ENCODE assay signal across 28 mouse cellular contexts in the genomic region with DNA sequence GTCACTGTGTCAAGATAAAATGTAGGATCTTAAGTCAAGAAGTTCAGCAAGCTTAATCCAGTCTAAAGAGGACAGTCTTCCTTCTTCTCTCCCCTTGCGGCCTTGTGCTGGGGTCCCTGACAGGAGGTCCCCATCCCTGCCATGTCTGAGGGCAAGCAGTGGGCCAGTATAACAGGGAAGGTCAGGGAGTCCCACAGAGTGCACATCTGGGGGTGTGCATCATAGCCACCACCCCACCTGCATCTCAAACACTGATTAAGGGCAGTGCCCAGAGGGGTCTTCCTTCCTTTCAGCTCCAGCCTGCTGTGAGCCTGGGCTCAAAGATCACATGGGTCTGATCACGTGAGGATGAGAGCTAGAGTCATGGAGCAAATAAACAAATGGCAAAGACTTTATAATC. TPM values are rescaled to one million over a fixed set of nuclear protein-coding genes. Genes with fewer than 3 reads are reported as not detected.
A peak's percentile ranks its signal among the peaks of the same experiment; 100 is the strongest.
DNase-seq lines count a peak whose midpoint lies in the region; TF ChIP-seq lines count a peak whose summit lies in the region.
"Had no signal": no experiment of that assay in that cellular context is flagged by ENCODE, and none has a peak within 500 bp of the region (broad histone marks: within the 10 kb centered on the region; RNA-seq: fewer than 3 reads in every experiment).

No protein-coding gene starts in this region.

- H3K27ac ChIP-seq in ES-E14 (ENCODE audit: insufficient read depth, low read depth, low read length, poor library complexity, severe bottlenecking): 0 out of 2 replicates have a peak overlapping the region, but pooled peaks have one; percentile 40
- H3K27ac ChIP-seq: embryonic facial prominence, embryonic 13.5 days; embryonic facial prominence, embryonic 15.5 days; forebrain, embryonic 10.5 days; forebrain, embryonic 12.5 days had no signal

- H3K79me2 ChIP-seq in C2C12 (ENCODE audit: control insufficient read depth, insufficient read depth): no peaks in the 10 kb centered on the region

- peaks cover 4% of the 10 kb centered on the region for H3K27me3 ChIP-seq in C2C12 (ENCODE audit: control insufficient read depth, insufficient read depth, insufficient read length)
- H3K27me3 ChIP-seq: CH12.LX; embryonic facial prominence, embryonic 13.5 days; embryonic facial prominence, embryonic 15.5 days had no signal

- H3ac ChIP-seq in C2C12 (ENCODE audit: control insufficient read depth, insufficient read length, low read depth): no peak overlapping the region

- H3K4me3 ChIP-seq in C2C12 (ENCODE audit: insufficient read depth, poor library complexity, severe bottlenecking): no peak overlapping the region
- no peak overlapping the region for H3K4me3 ChIP-seq in ES-E14 (ENCODE audit: insufficient read depth in 1 of 2, low read depth in 1 of 2, low read length in 2 of 2, poor library complexity in 1 of 2, severe bottlenecking in 1 of 2)
- H3K4me3 ChIP-seq: embryonic facial prominence, embryonic 13.5 days; embryonic facial prominence, embryonic 15.5 days; erythroblast, embryonic 14.5 days; forebrain, embryonic 10.5 days; forebrain, embryonic 12.5 days had no signal

- peak; percentile 7 to 51 for DNase-seq in spleen, postnatal 4 days (ENCODE audit: low spot score in 2 of 2)
- DNase-seq in spleen, postnatal 36 days (ENCODE audit: low spot score in 2 of 2): no peak
- no peak for DNase-seq in ES-E14 (ENCODE audit: low read depth, low spot score)
- DNase-seq in gastrocnemius, postnatal 10 days: no peak
- DNase-seq: adrenal gland, adult 2 months; adrenal gland, postnatal 10 days; adrenal gland, postnatal 25 days; cerebellum, adult 11 months; cerebellum, adult 18-20 months; cerebellum, adult 8-10 months; cerebellum, adult 9-11 months; cerebellum, postnatal 14 days; cerebellum, postnatal 36 days; embryo, embryonic 11 days had no signal

- H3K9me3 ChIP-seq in ES-E14 (ENCODE audit: control insufficient read depth, insufficient read depth, low read depth, low read length): no peaks in the 10 kb centered on the region
- H3K9me3 ChIP-seq: embryonic facial prominence, embryonic 13.5 days; embryonic facial prominence, embryonic 15.5 days; forebrain, embryonic 10.5 days; forebrain, embryonic 12.5 days had no signal

- peaks cover 0 to 2% of the 10 kb centered on the region in 2 experiments; a peak in 1 of 4 replicates for H3K4me1 ChIP-seq in ES-E14 (ENCODE audit: control insufficient read depth in 2 of 2, insufficient read depth in 2 of 2, low read length in 2 of 2, poor library complexity in 1 of 2)
- H3K4me1 ChIP-seq: embryonic facial prominence, embryonic 13.5 days; embryonic facial prominence, embryonic 15.5 days; forebrain, embryonic 10.5 days; forebrain, embryonic 12.5 days had no signal

- H3K36me3 ChIP-seq in C2C12 (ENCODE audit: control insufficient read depth, insufficient read depth): no peaks in the 10 kb centered on the region
- H3K36me3 ChIP-seq in ES-E14 (ENCODE audit: control insufficient read depth, insufficient read depth, low read length, poor library complexity, severe bottlenecking): no peaks in the 10 kb centered on the region
- H3K36me3 ChIP-seq: embryonic facial prominence, embryonic 13.5 days; embryonic facial prominence, embryonic 15.5 days; forebrain, embryonic 10.5 days; forebrain, embryonic 12.5 days had no signal

- in situ Hi-C loops in ES-E14 (cut with MboI; ENCODE audit: low sequenced_read_pairs in 2 of 2, unreplicated experiment in 2 of 2): no loop called here

- H3K79me3 ChIP-seq in C2C12 (ENCODE audit: low read depth): no peaks in the 10 kb centered on the region

- TF ChIP-seq CTCF in C2C12 (IDR thresholded peaks at IDR 0.05; ENCODE audit: control insufficient read depth, insufficient read depth, insufficient read length): no peak

- no peak overlapping the region for H3K9ac ChIP-seq in ES-E14 (ENCODE audit: insufficient read depth, low read depth, low read length, poor library complexity, severe bottlenecking)
- H3K9ac ChIP-seq: embryonic facial prominence, embryonic 13.5 days; embryonic facial prominence, embryonic 15.5 days; forebrain, embryonic 12.5 days had no signal

TF ChIP-seq in C2C12, 6 proteins besides CTCF, POLR2A, EP300 and RAD21:
- TF ChIP-seq CEBPB (IDR thresholded peaks at IDR 0.05; ENCODE audit: low read depth) (no peak), USF1 (IDR thresholded peaks at IDR 0.05; ENCODE audit: low read depth) (peak; percentile 5), MYOD1 (IDR thresholded peaks at IDR 0.05; ENCODE audit: control insufficient read depth, insufficient read length, low read depth) (no peak), MYOG (IDR thresholded peaks at IDR 0.05; ENCODE audit: control insufficient read depth, extremely low read depth, insufficient read length) (no peak)
TF ChIP-seq in C2C12: peak in this region for 1.

TF ChIP-seq in ES-E14, 5 proteins besides CTCF, POLR2A, EP300 and RAD21:
- TF ChIP-seq ZC3H11A (IDR thresholded peaks at IDR 0.05; ENCODE audit: borderline replicate concordance, low read depth, low read length) (no peak), CHD2 (IDR thresholded peaks at IDR 0.05; ENCODE audit: low read depth, low read length) (no peak), ZNF384 (IDR thresholded peaks at IDR 0.05; ENCODE audit: low read depth, low read length) (no peak), HCFC1 (IDR thresholded peaks at IDR 0.05; ENCODE audit: borderline replicate concordance, insufficient read depth, low read length) (no peak), MAFK (IDR thresholded peaks at IDR 0.05; ENCODE audit: insufficient read depth, low read depth, low read length) (no peak)

RNA-seq across cellular contexts. Expression of gene Prnd, which starts 11.0 kb away (rescaled TPM):
- polyA plus RNA-seq in C2C12 (2012; fragmentation: generic; extraction: Trizol): 0.04 TPM
- total RNA-seq in ES-E14 (2012; rRNA removed): 0.98 and 1.5 TPM in 2 replicates
- 10 to 100 TPM; 32.9 to 48.1 TPM for total RNA-seq in gastrocnemius, postnatal 10 days (2021)
- total RNA-seq: adrenal gland, adult 2 months; adrenal gland, postnatal 25 days; common myeloid progenitor, adult 5-6 weeks; MEL had no signal
- polyA plus RNA-seq: erythroblast, embryonic 14.5 days had no signal

RNA-seq across cellular contexts. Expression of gene Prn, which starts 51.9 kb away (rescaled TPM):
- not detected for polyA plus RNA-seq in C2C12 (2012; fragmentation: generic; extraction: Trizol)
- not detected in 2 replicates for total RNA-seq in ES-E14 (2012; rRNA removed)
- total RNA-seq in gastrocnemius, postnatal 10 days (2021): not detected
- total RNA-seq: adrenal gland, adult 2 months; adrenal gland, postnatal 10 days; adrenal gland, postnatal 4 days; CH12.LX; common myeloid progenitor, adult 5-6 weeks; MEL had no signal
- polyA plus RNA-seq: adrenal gland, adult 2 months; brain, embryonic 14.5 days; CD4-positive, CD25-positive, alpha-beta regulatory T cell, adult 4 months; embryonic facial prominence, embryonic 11.5 days; embryonic facial prominence, embryonic 15.5 days; erythroblast, embryonic 14.5 days; forebrain, embryonic 10.5 days; forebrain, embryonic 12.5 days; forebrain, embryonic 16.5 days had no signal

RNA-seq across cellular contexts. Expression of gene Prnp, which starts 51.9 kb away (rescaled TPM):
- polyA plus RNA-seq in C2C12 (2012; fragmentation: generic; extraction: Trizol): 50.1 TPM
- 30.8 and 33.7 TPM in 2 replicates for total RNA-seq in ES-E14 (2012; rRNA removed)
- total RNA-seq in gastrocnemius, postnatal 10 days (2021): 10 to 100 TPM; 80.3 to 88.6 TPM

Comparison
In these comparisons a context has a peak if more than half of its experiments do, and no peak if none do; other contexts are left out.
1. DNase-seq: peak in spleen, postnatal 4 days (2 of 2); none in spleen, postnatal 36 days (0 of 2), ES-E14 (single experiment) and gastrocnemius, postnatal 10 days (single experiment).
2. RNA of gene Prnd, which starts 11.0 kb away (total RNA-seq): 32.9 to 48.1 TPM in gastrocnemius, postnatal 10 days; 0.98 to 1.5 TPM in ES-E14; every median in the first group is over 10 times any median in the second.